Mouse (Mus musculus): Measurements from ENCODE around the gene Atp8b5.

- TF ChIP-seq CTCF (conservative IDR thresholded peaks at IDR 0.05; ENCODE audit: low read length) (no peak), POU5F1 (IDR thresholded peaks at IDR 0.05; ENCODE audit: borderline replicate concordance, low read length) (no peak), NANOG (IDR thresholded peaks at IDR 0.05; ENCODE audit: borderline replicate concordance, low read length) (no peak)
Measured at GRCm38 (mm10) chr4:43371406-43371805, 104.4 kb downstream of the Atp8b5 start.

Measured in E14TG2a.4 (cell line).